Mouse (Mus musculus) limb, embryonic 14.5 days (tissue): ENCODE measurements around the gene Hspa1b. TPM values are rescaled to one million over a fixed set of nuclear protein-coding genes. Genes with fewer than 3 reads are reported as not detected.

Source experiments
- ATAC-seq: fragments of 200-750 bp; cut with Nextera tagmentation; 2 replicates; pipeline ENCODE4 v1.8.0; 2017; ENCODE audit warnings: low read depth, moderate number of reproducible peaks, moderate TSS enrichment; ENCODE audit not compliant: low FRiP score
- DNase-seq: peaks from one replicate; pipeline ENCODE4 v3.0.0-alpha.2; 2015; ENCODE audit warnings: low spot score
- H3K27ac ChIP-seq: fragments of 300-500 bp; sonication (generic); replicated peaks from 2 replicates; pipeline ENCODE4 v1.5.1; 2014; ENCODE audit warnings: low read depth, mild to moderate bottlenecking, low read length, moderate library complexity, mixed read lengths
- H3K27me3 ChIP-seq: fragments of 300-500 bp; sonication (generic); 2 replicates; pipeline ENCODE4 v1.6.1; 2014; ENCODE audit warnings: low read length, mixed read lengths; ENCODE audit not compliant: control insufficient read depth, insufficient read depth
- H3K36me3 ChIP-seq: fragments of 300-500 bp; sonication (generic); 2 replicates; pipeline ENCODE4 v1.6.1; 2014; ENCODE audit warnings: mild to moderate bottlenecking, low read length, moderate library complexity, mixed read lengths; ENCODE audit not compliant: control insufficient read depth, insufficient read depth
- H3K4me1 ChIP-seq: fragments of 300-500 bp; sonication (generic); 2 replicates; pipeline ENCODE4 v1.6.1; 2014; ENCODE audit warnings: antibody characterized with exemption, low read length, mixed read lengths; ENCODE audit not compliant: control insufficient read depth, insufficient read depth
- H3K4me2 ChIP-seq: fragments of 300-500 bp; sonication (generic); replicated peaks from 2 replicates; pipeline ENCODE4 v1.6.1; 2014; ENCODE audit warnings: low read depth, mild to moderate bottlenecking, low read length, moderate library complexity; ENCODE audit not compliant: severe bottlenecking
- H3K4me3 ChIP-seq: fragments of 300-500 bp; sonication (generic); replicated peaks from 2 replicates; pipeline ENCODE4 v1.5.1; 2014; ENCODE audit warnings: low read length
- H3K9ac ChIP-seq: fragments of 300-500 bp; sonication (generic); 2 replicates; pipeline ENCODE4 v1.6.1; 2014; ENCODE audit warnings: mild to moderate bottlenecking, low read depth, low read length, moderate library complexity; ENCODE audit not compliant: severe bottlenecking
- H3K9me3 ChIP-seq: fragments of 300-500 bp; sonication (generic); 2 replicates; pipeline ENCODE4 v1.6.1; 2016; ENCODE audit warnings: low read length; ENCODE audit not compliant: control insufficient read depth
- POLR2A ChIP-seq: fragments of 200-500 bp; IDR thresholded peaks from 2 replicates; pipeline ENCODE4 v1.8.0; 2012; ENCODE audit warnings: inconsistent platforms, mild to moderate bottlenecking, moderate library complexity, borderline replicate concordance; ENCODE audit not compliant: insufficient read depth, insufficient read length; ENCODE audit errors: extremely low read depth
- WGBS: fragments of 180-500 bp; shearing (Covaris S2); extraction: QIAGEN DNeasy Blood & Tissue Kit; methylation state at CpG from one replicate; pipeline ENCODE4 v1.1.7; 2014; 5-methylcytosine and 5-hydroxymethylcytosine counted together
- polyA plus RNA-seq, 2 experiments: library from polyadenylated mRNA; depleted of rRNA in 1 of 2; stranded (reverse) in 1 of 2; unstranded in 1 of 2; fragments of >200 nt; fragmentation: Nextera tagmentation in 1 of 2; extraction: Ambion mirVana in 1 of 2; gene quantifications; 2 replicates each; pipeline versions ENCODE4 v1.2.1 to v1.2.3; 2012 to 2014

The Hspa1b gene
- polyA plus RNA-seq, 2 experiments: 2.2 to 25.6 TPM

DNA sequence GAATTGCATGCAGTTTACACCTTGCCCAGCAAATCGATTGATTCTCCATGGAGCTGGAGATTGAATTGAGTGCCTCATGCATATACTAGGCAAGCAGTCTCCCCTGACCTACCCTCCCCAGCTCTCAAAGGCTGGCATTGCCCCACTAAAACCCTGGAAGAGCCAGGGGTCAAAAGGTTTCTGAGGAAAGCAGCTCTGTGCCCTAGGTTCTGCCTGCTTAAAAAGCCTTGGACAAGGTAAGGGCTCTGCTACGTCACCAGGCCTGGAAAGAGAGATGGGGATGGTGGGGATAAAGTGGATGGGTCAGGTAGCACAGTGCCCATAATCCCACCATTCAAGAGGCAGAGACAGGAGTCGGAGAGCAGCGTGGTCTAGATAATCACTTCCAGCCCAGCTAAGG lies 4.2 kb downstream of the Hspa1b start:
- TF ChIP-seq POLR2A: no peak
- Histone ChIP-seq H3K36me3 (peaks cover 17% of the 10 kb centered on the region), H3K9ac (no peak overlapping the region), H3K27me3 (peaks cover 7% of the 10 kb centered on the region; the same call in 1 of the 2 replicates), H3K9me3 (no peaks in the 10 kb centered on the region), H3K27ac (no peak overlapping the region), H3K4me1 (peaks cover 9% of the 10 kb centered on the region), H3K4me2 (no peak overlapping the region), H3K4me3 (no peak overlapping the region)
- DNase-seq: no peak
- WGBS: 57% methylated on average over 4 of the region's 4 CpGs
- ATAC-seq: no peak

GRCm38 (mm10) chr17:34953904-34954303 lies 5.1 kb downstream of the Hspa1b start:
- Histone ChIP-seq H3K9ac (no peak overlapping the region), H3K9me3 (no peaks in the 10 kb centered on the region), H3K4me3 (no peak overlapping the region), H3K27me3 (peaks cover 7% of the 10 kb centered on the region; the same call in 1 of the 2 replicates), H3K4me2 (no peak overlapping the region), H3K36me3 (peaks cover 23% of the 10 kb centered on the region), H3K4me1 (peaks cover 9% of the 10 kb centered on the region), H3K27ac (no peak overlapping the region)
- TF ChIP-seq POLR2A: no peak
- no peak for DNase-seq
- ATAC-seq: no peak
- 85% methylated on average over 4 of the region's 4 CpGs for WGBS

DNA sequence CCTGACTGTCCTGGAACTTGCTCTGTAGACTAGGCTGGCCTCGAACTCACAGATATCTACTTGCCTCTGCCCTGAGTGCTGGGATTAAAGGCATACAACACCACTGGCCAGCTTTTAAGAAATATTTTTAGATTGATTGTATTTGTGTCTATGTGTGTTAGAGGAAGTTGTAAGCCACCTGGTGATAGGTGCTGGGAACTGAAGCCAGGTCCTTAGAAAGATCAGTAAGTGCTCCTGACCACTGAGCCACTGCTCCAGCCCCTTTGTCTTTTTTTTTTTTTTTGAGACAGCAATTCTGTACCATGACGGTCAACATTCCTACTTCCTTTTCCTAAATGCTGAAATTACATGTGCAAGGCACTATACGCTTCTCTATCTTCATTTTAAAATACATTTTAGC lies 5.8 kb downstream of the Hspa1b start:
- Histone ChIP-seq H3K4me1 (peaks cover 9% of the 10 kb centered on the region), H3K9ac (no peak overlapping the region; the same call in 1 of the 2 replicates), H3K4me2 (no peak overlapping the region), H3K9me3 (no peaks in the 10 kb centered on the region), H3K36me3 (peaks cover 23% of the 10 kb centered on the region), H3K27me3 (peaks cover 7% of the 10 kb centered on the region; the same call in 1 of the 2 replicates), H3K4me3 (no peak overlapping the region), H3K27ac (no peak overlapping the region)
- 91% methylated on average over 3 of the region's 3 CpGs for WGBS
- ATAC-seq: no peak
- DNase-seq: no peak
- no peak for TF ChIP-seq POLR2A

- Histone ChIP-seq H3K36me3 (peaks cover 23% of the 10 kb centered on the region), H3K4me1 (peaks cover 9% of the 10 kb centered on the region), H3K4me2 (peak overlapping the region; percentile 89), H3K9me3 (no peaks in the 10 kb centered on the region), H3K27ac (peak overlapping the region; percentile 95), H3K27me3 (peaks cover 7% of the 10 kb centered on the region; the same call in 1 of the 2 replicates), H3K4me3 (peak overlapping the region; percentile 98), H3K9ac (peak overlapping the region; percentile 99)
- 1% methylated on average over 23 of the region's 23 CpGs for WGBS
- ATAC-seq: peak; percentile 87
- peak; percentile 99 for TF ChIP-seq POLR2A
- DNase-seq: peak; percentile 78
Observed at GRCm38 (mm10) chr17:34952378-34953040, 6.5 kb downstream of the Hspa1b start.

DNA sequence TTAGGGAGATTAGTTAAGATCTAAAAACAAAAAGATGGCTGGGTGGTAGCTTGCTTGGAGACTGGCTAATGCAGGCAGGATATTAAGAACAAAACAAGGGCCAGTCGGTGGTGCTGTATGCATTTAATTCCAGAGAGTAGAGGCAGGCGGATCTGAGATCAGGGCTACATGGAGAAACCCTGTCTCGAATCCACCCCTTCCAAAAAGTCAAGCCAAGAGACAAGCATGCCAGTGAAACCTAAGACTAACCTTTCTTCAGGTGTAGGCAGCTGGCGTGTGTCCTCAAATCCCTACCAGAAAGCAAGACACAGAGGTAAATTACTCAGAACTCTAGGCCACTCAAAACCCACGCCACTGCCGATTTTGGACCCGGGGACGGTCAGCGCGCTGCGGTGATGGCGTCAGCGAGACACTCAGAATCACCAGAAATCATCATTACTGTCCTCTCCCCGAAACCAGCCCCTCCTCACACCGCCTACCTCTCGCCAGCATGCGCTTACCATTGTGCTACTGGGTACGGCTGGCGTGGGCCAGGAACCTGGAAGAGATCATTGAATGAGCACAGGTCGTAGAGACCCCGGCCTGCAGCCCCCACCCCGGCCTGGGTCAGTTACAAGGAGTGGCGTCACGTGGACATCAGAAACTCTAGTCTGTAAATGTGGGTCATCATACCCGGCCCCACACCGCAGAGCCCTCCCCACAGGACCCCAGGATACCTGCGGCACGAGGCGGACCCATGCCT lies 7.2 kb downstream of the Hspa1b start:
- peak overlapping the region; percentile 89 for H3K4me2 ChIP-seq
- H3K9me3 ChIP-seq: no peaks in the 10 kb centered on the region
- ATAC-seq: no peak; the same call in 1 of the 2 replicates
- H3K9ac ChIP-seq: peak overlapping the region; percentile 99
- H3K27ac ChIP-seq: peak overlapping the region; percentile 95
- peaks cover 23% of the 10 kb centered on the region for H3K36me3 ChIP-seq
- H3K4me3 ChIP-seq: peak overlapping the region; percentile 98
- peaks cover 7% of the 10 kb centered on the region; the same call in 1 of the 2 replicates for H3K27me3 ChIP-seq
- TF ChIP-seq POLR2A: no peak
- no peak for DNase-seq
- WGBS: under 1% methylated on average over 29 of the region's 29 CpGs
- peaks cover 9% of the 10 kb centered on the region for H3K4me1 ChIP-seq
